Comparison of ENCODE assay signal across 8 mouse cellular contexts in genomic region chr12:26331048-26331447, GRCm38 (mm10).
A peak's percentile ranks its signal among the peaks of the same experiment; 100 is the strongest.
DNase-seq lines count a peak whose midpoint lies in the region; ATAC-seq and TF ChIP-seq lines count a peak whose summit lies in the region.

No protein-coding gene starts in this region.

- TF ChIP-seq EP300 in liver, postnatal 0 days (IDR thresholded peaks at IDR 0.05; ENCODE audit: low read depth) = no peak

- H3K4me3 ChIP-seq in kidney, embryonic 15.5 days (replicated peaks) = no peak overlapping the region
- H3K4me3 ChIP-seq in heart, embryonic 11.5 days (ENCODE audit: low read depth, low read length) = no peak overlapping the region
- no peak overlapping the region for H3K4me3 ChIP-seq in liver, postnatal 0 days (ENCODE audit: low read depth, low read length)

- 62% methylated on average over 3 of the region's 3 CpGs for WGBS in kidney, embryonic 15.5 days
- 71% methylated on average over 3 of the region's 3 CpGs for WGBS in heart, embryonic 11.5 days (ENCODE audit: insufficient replicate concordance)
- 72% methylated on average over 3 of the region's 3 CpGs for WGBS in liver, postnatal 0 days (ENCODE audit: insufficient replicate concordance)

- H3K9ac ChIP-seq in kidney, embryonic 15.5 days = no peak overlapping the region
- no peak overlapping the region for H3K9ac ChIP-seq in heart, embryonic 11.5 days (ENCODE audit: low read depth, low read length)
- H3K9ac ChIP-seq in liver, postnatal 0 days (replicated peaks) = no peak overlapping the region

- TF ChIP-seq CTCF in liver, postnatal 0 days (IDR thresholded peaks at IDR 0.05; ENCODE audit: low read depth) = no peak

- H3K27me3 ChIP-seq in kidney, embryonic 15.5 days = no peaks in the 10 kb centered on the region
- H3K27me3 ChIP-seq in heart, embryonic 11.5 days (ENCODE audit: control insufficient read depth, insufficient read depth, low read length) = no peaks in the 10 kb centered on the region
- H3K27me3 ChIP-seq in liver, postnatal 0 days (ENCODE audit: insufficient read depth, low read length) = no peaks in the 10 kb centered on the region

- no peaks in the 10 kb centered on the region for H3K9me3 ChIP-seq in kidney, embryonic 15.5 days (replicated peaks)
- H3K9me3 ChIP-seq in heart, embryonic 11.5 days (replicated peaks; ENCODE audit: control insufficient read depth, low read length) = no peaks in the 10 kb centered on the region
- H3K9me3 ChIP-seq in liver, postnatal 0 days (ENCODE audit: low read length) = no peaks in the 10 kb centered on the region

- H3K36me3 ChIP-seq in kidney, embryonic 15.5 days = peaks cover 29% of the 10 kb centered on the region
- H3K36me3 ChIP-seq in heart, embryonic 11.5 days (ENCODE audit: control insufficient read depth, insufficient read depth, low read length) = no peaks in the 10 kb centered on the region
- no peaks in the 10 kb centered on the region for H3K36me3 ChIP-seq in liver, postnatal 0 days (replicated peaks; ENCODE audit: insufficient read depth, low read length)

- no peak overlapping the region for H3K27ac ChIP-seq in kidney, embryonic 15.5 days
- no peak overlapping the region for H3K27ac ChIP-seq in heart, embryonic 11.5 days (ENCODE audit: low read depth, low read length)
- no peak overlapping the region for H3K27ac ChIP-seq in liver, postnatal 0 days (ENCODE audit: low read depth)

- ATAC-seq in kidney, embryonic 15.5 days (replicated peaks; ENCODE audit: low FRiP score) = no peak
- 0 out of 2 replicates have a peak, but pooled peaks have one; percentile 26 for ATAC-seq in heart, embryonic 11.5 days (replicated peaks; ENCODE audit: insufficient number of reproducible peaks, low FRiP score, low TSS enrichment)
- no peak for ATAC-seq in liver, postnatal 0 days

- DNase-seq in kidney, adult 9 months = peak; percentile 27
- peak; percentile 36 for DNase-seq in cerebellum, adult 9-11 months
- peak; percentile 32 to 70 for DNase-seq in left cerebral cortex, adult 9 months (ENCODE audit: low spot score in 2 of 2)
- DNase-seq in skeletal muscle tissue, adult 2 months (ENCODE audit: low read depth, low spot score) = peak; percentile 62
- no peak for DNase-seq in natural killer cell, adult 2 months (ENCODE audit: low spot score in 2 of 2)
- DNase-seq in liver, postnatal 0 days = no peak

- H3K4me1 ChIP-seq in kidney, embryonic 15.5 days = peaks cover 6% of the 10 kb centered on the region; the same call in 1 of the 2 replicates
- 0 out of 2 replicates have a peak, but pooled peaks cover 3% of the 10 kb centered on the region for H3K4me1 ChIP-seq in heart, embryonic 11.5 days (ENCODE audit: control insufficient read depth, insufficient read depth, low read length)
- H3K4me1 ChIP-seq in liver, postnatal 0 days (ENCODE audit: insufficient read depth) = no peaks in the 10 kb centered on the region

- H3K4me2 ChIP-seq in kidney, embryonic 15.5 days = no peak overlapping the region
- no peak overlapping the region for H3K4me2 ChIP-seq in heart, embryonic 11.5 days
- no peak overlapping the region for H3K4me2 ChIP-seq in liver, postnatal 0 days (ENCODE audit: low read depth, low read length)

Comparison
In these comparisons a context has a peak if more than half of its experiments do, and no peak if none do; other contexts are left out.
1. DNase-seq: peak in kidney, adult 9 months (single experiment), cerebellum, adult 9-11 months (single experiment), left cerebral cortex, adult 9 months (2 of 2) and skeletal muscle tissue, adult 2 months (single experiment); none in natural killer cell, adult 2 months (0 of 2) and liver, postnatal 0 days (single experiment).